Mouse (Mus musculus) ES-Bruce4 (cell line): Measurements from ENCODE around the gene Hfe.

Experiments used
- CTCF ChIP-seq: IDR thresholded peaks from one replicate; pipeline ENCODE4 v1.8.1; 2011; ENCODE audit warnings: low read depth, low read length
- EP300 ChIP-seq: IDR thresholded peaks from 2 replicates; pipeline ENCODE4 v1.6.1; 2011; ENCODE audit warnings: low read depth, low read length; ENCODE audit not compliant: insufficient read depth
- POLR2A ChIP-seq: IDR thresholded peaks from one replicate; pipeline ENCODE4 v1.8.1; 2011; ENCODE audit warnings: low read length; ENCODE audit not compliant: insufficient read depth

GRCm38 (mm10) chr13:23659636-23660366 is 50.9 kb downstream of the Hfe start:
- no peak for TF ChIP-seq CTCF
- TF ChIP-seq POLR2A = no peak
- TF ChIP-seq EP300 = no peak
